Mouse (Mus musculus): ENCODE measurements around the gene Tll2.

GRCm38 (mm10) chr19:41091901-41092300, 114.7 kb downstream of the Tll2 start:
- TF ChIP-seq CTCF (IDR thresholded peaks at IDR 0.05) = no peak
- no peak for TF ChIP-seq EP300 (IDR thresholded peaks at IDR 0.05)

Data from lung, postnatal 0 days (tissue).